Mouse (Mus musculus) lung, adult 10 weeks (tissue): ENCODE results near the gene Gm47841. TPM values are rescaled to one million over a fixed set of nuclear protein-coding genes. Genes with fewer than 3 reads are reported as not detected.

Experiments
- polyA plus RNA-seq: library from polyadenylated mRNA; stranded (reverse); fragments of 350-450 nt; fragmentation: Illumina TruSeq; extraction: RNeasy Lipid Tissue Mini Kit (QIAGEN cat#74804); gene quantifications from one replicate; pipeline ENCODE4 v1.2.3, GENCODE M21; 2014; ENCODE audit warnings: low read depth, low replicate concordance; ENCODE audit not compliant: insufficient read depth

Gene Gm47841
- polyA plus RNA-seq, result not detected

GRCm38 (mm10) chr15:101047194-101047555 is at the start of gene Gm47841:
Gm47841 (minus strand) TSS chr15:101047397.

DNA sequence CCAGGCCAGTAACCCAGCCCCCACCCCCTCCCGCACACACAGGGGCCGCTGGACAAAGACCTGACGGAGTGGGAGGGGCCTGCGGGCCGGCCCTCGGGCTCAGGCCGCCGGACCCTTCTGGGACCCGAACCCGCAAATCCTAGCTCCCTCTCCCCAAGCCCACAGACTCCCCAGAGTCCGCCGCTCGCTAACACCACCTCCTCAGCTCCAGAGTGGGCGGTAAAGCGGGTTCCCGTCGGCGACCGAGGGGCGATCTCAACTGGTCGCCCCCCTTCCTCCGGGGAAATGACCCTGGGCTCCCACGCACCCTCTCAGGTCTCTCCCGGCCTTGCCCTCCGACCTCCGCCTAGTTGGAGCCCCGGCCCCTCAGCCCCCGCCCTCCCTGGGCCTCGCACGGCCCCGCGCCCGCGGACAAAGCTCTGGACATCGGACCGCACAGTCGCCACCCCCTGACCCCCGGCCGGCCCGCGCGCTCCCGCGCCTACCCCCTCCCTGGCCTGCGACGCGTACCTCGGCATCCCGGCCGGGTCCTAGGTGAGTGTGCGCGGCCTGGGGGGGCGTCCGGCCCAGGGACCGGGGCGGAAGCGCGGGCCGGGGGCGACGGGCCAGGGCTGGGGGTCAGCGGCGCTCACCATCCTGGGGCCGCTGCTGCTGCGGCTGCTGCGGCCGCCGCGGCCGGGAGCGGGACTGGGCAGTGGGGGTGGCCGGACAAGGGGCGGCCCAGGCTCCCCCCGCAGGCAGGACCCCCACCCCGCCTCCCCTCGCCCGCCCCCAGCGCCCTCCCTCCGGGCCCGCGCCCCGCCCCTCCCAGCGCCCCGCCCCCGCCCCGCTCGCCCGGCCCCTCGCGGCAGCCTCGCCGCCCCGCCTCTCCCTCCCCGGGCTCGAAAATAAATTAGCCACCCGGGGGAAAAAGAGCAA is 30.9 kb upstream of the Gm47841 start, which contains the start of gene Fignl2:
Gene Fignl2 (minus strand): TSS at position 755 of the 918 bp plus-strand sequence.

Other genes with a start within 250 kb of the Gm47841 start
- gene Scn8a, start 177.5 kb downstream of the Gm47841 start, polyA plus RNA-seq, result not detected
- gene Fignl2, start 31.2 kb upstream of the Gm47841 start, polyA plus RNA-seq, result 2.2 TPM
- gene Ankrd33, start 68.4 kb upstream of the Gm47841 start, polyA plus RNA-seq, result not detected
- gene Acvrl1, start 81.1 kb upstream of the Gm47841 start, polyA plus RNA-seq, result 274 TPM
- gene Acvr1b, start 126.7 kb upstream of the Gm47841 start, polyA plus RNA-seq, result 14.6 TPM
- 14.4 TPM for gene Grasp, start 176.8 kb upstream of the Gm47841 start, polyA plus RNA-seq
- gene Nr4a1, start 206.9 kb upstream of the Gm47841 start, polyA plus RNA-seq, result 51.8 TPM
- 32.3 TPM for gene Atg101, start 236.9 kb upstream of the Gm47841 start, polyA plus RNA-seq
- 16.6 TPM for gene 6030408B16Rik, start 245.8 kb upstream of the Gm47841 start, polyA plus RNA-seq